Mouse (Mus musculus): ENCODE measurements around the gene Usp6nl.

Gene Usp6nl

GRCm38 (mm10) chr2:6378590-6379205 is 56.2 kb downstream of the Usp6nl start:
- DNase-seq = no peak

GRCm38 (mm10) chr2:6379731-6380212 is 57.3 kb downstream of the Usp6nl start:
- DNase-seq = no peak

DNA sequence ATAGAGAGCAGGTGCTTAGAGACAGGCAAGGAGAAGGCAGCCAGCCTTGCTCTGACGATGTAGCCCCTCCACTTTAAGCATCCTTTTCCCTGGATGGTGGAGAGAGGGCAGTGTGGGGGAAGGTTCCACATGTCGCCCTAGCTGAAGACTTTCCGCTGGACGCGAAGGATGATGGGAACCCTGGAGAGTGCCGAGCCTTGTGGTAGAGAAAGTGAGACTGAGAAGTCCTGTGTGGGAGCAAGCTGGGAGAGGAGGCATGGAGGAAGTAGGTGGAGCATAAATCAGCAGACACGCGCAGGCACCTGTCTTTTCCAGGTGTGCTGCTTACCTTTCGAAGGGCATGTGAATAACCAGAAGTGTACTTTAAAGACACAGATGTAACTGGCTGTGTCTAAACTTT is 57.9 kb downstream of the Usp6nl start:
- DNase-seq = no peak

GRCm38 (mm10) chr2:6384407-6385146 is 62.1 kb downstream of the Usp6nl start:
- no peak for DNase-seq

- no peak for DNase-seq
Observed at GRCm38 (mm10) chr2:6389162-6389561, 66.7 kb downstream of the Usp6nl start.

GRCm38 (mm10) chr2:6391261-6391660 is 68.8 kb downstream of the Usp6nl start:
- DNase-seq = no peak

DNA sequence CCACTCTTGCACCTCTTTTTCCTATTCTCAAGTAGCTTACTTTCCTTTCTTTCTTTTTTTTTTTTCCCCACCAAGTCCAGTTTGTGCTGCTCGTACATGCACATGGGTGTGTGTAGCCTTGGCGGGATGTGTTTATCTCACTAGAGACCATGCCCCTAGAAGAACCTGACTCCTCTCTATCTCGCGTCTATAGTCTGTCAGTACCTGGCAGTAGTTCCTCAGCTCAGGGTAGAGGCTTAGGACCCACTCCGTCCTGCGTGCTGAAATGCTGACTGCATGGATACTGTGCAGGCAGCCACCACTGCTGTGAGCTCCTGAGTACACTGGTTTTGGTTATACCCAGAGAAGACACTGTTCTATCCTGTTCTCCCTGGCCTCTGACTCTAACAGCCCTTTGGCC is 69.5 kb downstream of the Usp6nl start:
- DNase-seq = no peak

DNA sequence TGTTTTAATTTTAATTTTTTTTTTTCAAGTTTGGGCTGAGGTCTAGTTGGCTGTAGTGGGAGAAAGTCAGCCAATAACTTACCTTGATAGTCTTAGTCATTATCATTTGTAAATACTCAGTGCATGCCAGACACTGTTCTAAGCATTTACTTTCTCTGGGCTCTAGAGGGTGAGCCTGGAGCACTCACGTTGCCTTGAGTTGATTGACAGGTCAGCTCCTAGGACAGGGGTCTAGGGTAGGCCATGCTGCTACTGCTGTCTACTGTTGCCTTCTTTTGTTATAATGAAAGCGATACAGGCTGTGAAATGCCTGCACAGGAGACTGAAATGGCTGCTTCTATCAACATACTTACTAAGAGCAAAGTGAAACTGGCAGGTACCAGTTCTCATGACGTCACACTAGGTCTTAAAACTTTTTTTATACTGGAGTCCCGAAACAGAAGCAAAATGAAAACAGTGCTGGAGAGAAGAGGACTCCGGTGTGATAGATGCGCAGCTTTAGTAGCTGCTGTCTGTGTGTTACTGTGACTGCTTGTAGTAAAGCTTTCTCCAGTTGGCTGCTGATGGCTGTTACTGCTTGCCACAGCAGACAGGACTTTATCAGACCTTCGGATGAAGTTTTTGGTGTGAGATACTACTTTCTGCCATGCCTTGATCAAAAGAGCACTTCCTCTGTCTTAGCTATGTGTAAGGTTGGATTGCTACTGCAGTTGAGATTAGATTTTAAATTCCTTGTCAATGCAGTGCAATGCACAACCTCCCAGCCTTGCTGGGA is 73.6 kb downstream of the Usp6nl start:
- DNase-seq = no peak

- no peak for DNase-seq
Observed at GRCm38 (mm10) chr2:6396626-6397146, 74.2 kb downstream of the Usp6nl start.

- no peak for DNase-seq
Observed at GRCm38 (mm10) chr2:6397166-6397565, 74.7 kb downstream of the Usp6nl start.

DNA sequence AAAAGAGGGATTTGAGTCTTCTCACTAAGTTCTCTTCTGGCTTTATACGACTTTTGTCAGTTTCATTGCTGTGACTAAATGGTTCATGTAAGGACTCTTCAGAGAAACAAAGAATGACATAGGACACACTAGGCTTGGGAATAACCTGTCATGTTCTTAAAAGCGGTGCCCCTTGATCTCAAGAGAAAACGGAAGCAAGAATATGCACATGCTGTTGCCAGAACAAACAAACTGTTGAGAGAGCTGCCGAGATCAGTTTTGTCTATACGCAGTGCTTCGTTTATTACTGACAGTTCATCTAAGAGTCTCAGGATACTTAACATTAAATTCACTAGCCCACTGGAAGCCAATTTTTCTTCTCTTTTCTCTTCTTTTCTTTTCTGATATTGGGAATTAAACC is 76.4 kb downstream of the Usp6nl start:
- no peak for DNase-seq

- no peak for DNase-seq
Observed at GRCm38 (mm10) chr2:6401039-6401438, 78.6 kb downstream of the Usp6nl start.

DNA sequence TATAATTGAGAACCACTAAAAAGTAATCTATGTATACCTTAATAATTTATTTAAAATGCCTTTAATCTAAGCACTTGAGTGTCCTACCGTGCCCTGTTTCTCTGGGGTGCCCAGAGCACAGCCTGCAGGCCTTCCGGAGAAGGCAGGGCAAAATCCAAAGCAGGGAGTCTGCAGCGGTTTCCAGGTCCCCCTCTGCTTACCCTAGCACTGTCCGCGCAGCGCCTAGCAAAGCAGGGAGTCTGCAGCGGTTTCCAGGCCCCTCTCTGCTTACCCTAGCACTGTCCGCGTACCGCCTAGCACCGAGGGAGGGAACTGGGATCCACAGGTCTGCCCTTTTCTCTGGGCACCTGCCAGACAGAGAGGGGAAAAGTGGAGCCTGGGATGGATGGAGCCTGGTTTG is 80.9 kb downstream of the Usp6nl start:
- DNase-seq = no peak

GRCm38 (mm10) chr2:6403991-6404390 is 81.5 kb downstream of the Usp6nl start:
- no peak for DNase-seq

- no peak for DNase-seq
Observed at GRCm38 (mm10) chr2:6404627-6405026, 82.2 kb downstream of the Usp6nl start.

- DNase-seq = peak; percentile 87 to 90
Observed at GRCm38 (mm10) chr2:6405059-6406033, 82.9 kb downstream of the Usp6nl start.

GRCm38 (mm10) chr2:6407711-6408110 is 85.2 kb downstream of the Usp6nl start:
- no peak for DNase-seq

DNA sequence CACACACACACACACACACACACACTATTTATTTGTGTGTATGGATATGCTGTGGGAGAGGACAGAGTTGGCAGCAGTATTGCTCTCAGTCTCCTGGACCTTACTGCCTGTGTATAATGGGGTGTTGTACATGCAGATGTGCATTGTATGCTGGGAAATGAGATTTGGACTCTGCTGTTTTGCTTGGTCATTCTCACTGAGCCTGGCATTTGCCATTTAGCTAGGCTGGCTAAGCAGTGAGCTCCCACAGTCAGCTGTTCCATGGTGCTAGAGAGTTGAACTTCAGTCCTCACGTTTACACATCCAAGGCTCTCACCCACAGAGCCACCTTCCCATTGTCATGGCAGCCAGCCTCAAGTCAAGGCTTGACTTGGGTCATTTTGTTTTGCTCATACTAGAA is 90.2 kb downstream of the Usp6nl start:
- DNase-seq = no peak

DNA sequence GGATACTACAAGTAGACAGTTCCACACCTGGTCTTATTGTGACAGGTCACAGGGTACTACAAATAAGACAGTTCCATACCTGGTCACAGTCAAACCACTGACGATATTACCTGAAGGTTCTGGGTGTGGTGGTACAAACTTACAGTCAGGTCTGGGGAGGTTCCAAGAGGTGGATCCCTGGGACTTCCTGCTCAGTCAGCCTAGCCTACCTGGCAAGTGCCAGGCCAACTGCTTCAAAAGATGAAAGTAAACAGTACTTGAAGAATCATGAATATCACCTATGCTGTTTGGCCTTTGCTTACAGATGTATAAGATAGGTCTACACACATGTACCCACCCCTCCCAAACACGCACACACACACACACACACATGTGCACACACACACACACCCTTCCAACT is 91.3 kb downstream of the Usp6nl start:
- DNase-seq = no peak

GRCm38 (mm10) chr2:6414400-6414799 is 91.9 kb downstream of the Usp6nl start:
- DNase-seq = no peak

DNA sequence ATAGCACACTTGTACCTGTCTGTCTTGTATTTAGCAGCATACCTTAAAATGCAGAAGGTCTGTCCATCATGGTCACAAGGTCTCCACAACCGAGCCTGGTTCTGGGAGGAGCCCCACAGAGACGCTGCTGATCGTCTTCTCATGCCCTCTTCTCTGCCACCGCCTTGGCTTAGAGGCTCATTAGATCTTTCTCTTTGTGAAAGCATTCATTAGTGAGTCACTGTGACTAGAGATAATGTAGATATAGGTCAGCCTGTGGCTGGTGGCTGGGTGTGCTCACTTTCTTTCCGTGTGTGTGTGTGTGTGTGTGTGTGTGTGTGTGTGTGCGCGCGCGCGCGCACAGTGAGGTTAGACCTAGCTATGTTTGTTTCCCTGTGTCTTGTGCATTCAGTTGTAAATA is 94.7 kb downstream of the Usp6nl start:
- DNase-seq = no peak
